Mouse (Mus musculus) G1E (cell line): ENCODE data around the gene Gm29797.

ENCODE experiments used
- CTCF ChIP-seq: IDR thresholded peaks from 2 replicates; pipeline ENCODE4 v1.5.1; 2012; ENCODE audit warnings: low read depth, low read length, inconsistent platforms, mixed read lengths
- GATA1 ChIP-seq: IDR thresholded peaks from 2 replicates; pipeline ENCODE4 v1.6.1; 2012; ENCODE audit warnings: borderline replicate concordance, low read length, inconsistent platforms, mixed read lengths
- GATA2 ChIP-seq: IDR thresholded peaks from 2 replicates; pipeline ENCODE4 v1.6.1; 2012; ENCODE audit warnings: low read depth, low read length, inconsistent platforms, borderline replicate concordance
- POLR2AphosphoS5 ChIP-seq: IDR thresholded peaks from 2 replicates; pipeline ENCODE4 v1.6.1; 2012; ENCODE audit warnings: low read depth, low read length, inconsistent platforms; ENCODE audit not compliant: insufficient replicate concordance
- TAL1 ChIP-seq: conservative IDR thresholded peaks from 2 replicates; pipeline ENCODE4 v1.6.1; 2012; ENCODE audit warnings: low read depth, low read length, inconsistent platforms, mixed read lengths

DNA sequence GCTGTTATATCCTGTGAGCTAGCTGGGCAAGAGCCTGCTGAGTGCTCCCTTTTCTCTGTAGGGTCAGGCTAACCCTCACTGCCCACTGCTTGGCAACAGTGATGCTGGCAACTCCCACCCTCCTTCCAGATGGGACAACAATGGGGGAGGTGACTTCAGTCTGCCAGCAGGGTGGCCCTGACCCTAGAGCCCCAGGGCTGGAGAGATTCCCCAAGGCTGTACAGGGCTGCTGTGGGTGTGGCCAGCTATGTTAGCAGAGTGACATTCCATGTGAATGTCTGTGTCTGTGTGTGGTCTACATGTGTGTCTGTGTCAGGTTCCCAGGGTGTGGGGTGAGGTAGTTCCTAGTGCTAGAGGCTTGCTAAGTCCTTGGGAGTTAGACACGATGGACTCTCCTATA, 16.7 kb downstream of the Gm29797 start:
- TF ChIP-seq CTCF, result no peak
- no peak for TF ChIP-seq GATA2
- TF ChIP-seq GATA1, result no peak
- TF ChIP-seq TAL1, result no peak
- TF ChIP-seq POLR2AphosphoS5, result no peak
